Mouse (Mus musculus) lung, postnatal 0 days (tissue): ENCODE data around the gene Gng7.

Experiments
- CTCF ChIP-seq: IDR thresholded peaks from 2 replicates; pipeline ENCODE4 v1.5.1; 2016; ENCODE audit warnings: antibody characterized with exemption, mild to moderate bottlenecking
- EP300 ChIP-seq: IDR thresholded peaks from 2 replicates; pipeline ENCODE4 v1.6.1; 2016; ENCODE audit warnings: antibody characterized with exemption, mild to moderate bottlenecking, control low read depth

- peak; percentile 17; the same call in 1 of the 2 replicates for TF ChIP-seq CTCF
- TF ChIP-seq EP300: no peak
These were observed 96.8 kb downstream of the Gng7 start, which contains the start of gene Lmnb2 for GRCm38 (mm10) chr10:80917779-80918434.
